Mouse (Mus musculus) kidney, adult 10 weeks (tissue): ENCODE measurements around the gene Gm8764. TPM values are rescaled to one million over a fixed set of nuclear protein-coding genes. Genes with fewer than 3 reads are reported as not detected.

ENCODE experiments used
- polyA plus RNA-seq: library from polyadenylated mRNA; stranded (reverse); fragments of 350-450 nt; fragmentation: Illumina TruSeq; extraction: RNeasy Lipid Tissue Mini Kit (QIAGEN cat#74804); gene quantifications from one replicate; pipeline ENCODE4 v1.2.3, GENCODE M21; 2014; ENCODE audit warnings: low read depth, low replicate concordance

Gene Gm8764
- polyA plus RNA-seq = not detected

GRCm38 (mm10) chr10:104159706-104160105 lies at the start of gene Gm8764:
TSS of gene Gm8764 (plus strand) at chr10:104160006.

GRCm38 (mm10) chr10:104142687-104143086 lies 17.1 kb upstream of the Gm8764 start, which contains the start of gene Gm21293:
TSS of gene Gm21293 (plus strand) at chr10:104142987.

GRCm38 (mm10) chr10:104151197-104151596 lies 8.6 kb upstream of the Gm8764 start, which contains the start of gene Gm6763:
TSS of gene Gm6763 (plus strand) at chr10:104151497.

GRCm38 (mm10) chr10:104168215-104168614 lies 8.4 kb downstream of the Gm8764 start, which contains the start of gene Gm21304:
TSS of gene Gm21304 (plus strand) at chr10:104168515.

GRCm38 (mm10) chr10:104176724-104177123 lies 16.9 kb downstream of the Gm8764 start, which contains the start of gene Gm21312:
TSS of gene Gm21312 (plus strand) at chr10:104177024.

GRCm38 (mm10) chr10:104185233-104185632 lies 25.4 kb downstream of the Gm8764 start, which contains the start of gene Gm20765:
TSS of gene Gm20765 (plus strand) at chr10:104185533.

GRCm38 (mm10) chr10:104193742-104194141 lies 33.9 kb downstream of the Gm8764 start, which contains the start of gene Gm4340:
TSS of gene Gm4340 (plus strand) at chr10:104194042.

Other genes with a start within 250 kb of the Gm8764 start
- not detected for gene Gm21293, start 17.0 kb upstream of the Gm8764 start, polyA plus RNA-seq
- not detected for gene Gm6763, start 8.5 kb upstream of the Gm8764 start, polyA plus RNA-seq
- not detected for gene Gm21304, start 8.5 kb downstream of the Gm8764 start, polyA plus RNA-seq
- not detected for gene Gm21312, start 17.0 kb downstream of the Gm8764 start, polyA plus RNA-seq
- gene Gm20765, start 25.5 kb downstream of the Gm8764 start, polyA plus RNA-seq = not detected
- gene Gm4340, start 34.0 kb downstream of the Gm8764 start, polyA plus RNA-seq = not detected